Mouse (Mus musculus) adrenal gland (tissue): Measurements from ENCODE around the gene Loxl3.

Experiments
- intact Hi-C: fragments of 180-260 bp; cut with DNase I; formaldehyde crosslinking; loops from one replicate; pipeline ENCODE4 v1.15.1; 2025
- microRNA-seq, 2 experiments: library from miRNA; unstranded; fragments of <30 nt; microRNA quantifications; one replicate each; pipeline ENCODE4; 2019

The Loxl3 gene

GRCm38 (mm10) chr6:83078324-83078858, 44.4 kb downstream of the Loxl3 start:
- intact Hi-C loops: loop anchor here (5.0 kb wide), 2 partner anchors 34 to 81 kb away; no protein-coding TSS in a partner anchor

GRCm38 (mm10) chr6:83080210-83080609, 46.2 kb downstream of the Loxl3 start:
- intact Hi-C loops: no loop called here

- intact Hi-C loops: no loop called here
Measured at GRCm38 (mm10) chr6:83083497-83083896, 49.5 kb downstream of the Loxl3 start.

GRCm38 (mm10) chr6:83084477-83084876, 50.5 kb downstream of the Loxl3 start:
- intact Hi-C loops: no loop called here

GRCm38 (mm10) chr6:83086121-83087035, 52.4 kb downstream of the Loxl3 start, which contains the start of gene Lbx2:
Gene Lbx2 (plus strand): TSS chr6:83086367.
- intact Hi-C loops: no loop called here

- intact Hi-C loops: no loop called here
Measured at GRCm38 (mm10) chr6:83087205-83087925, 53.4 kb downstream of the Loxl3 start.

- intact Hi-C loops: no loop called here
Measured at GRCm38 (mm10) chr6:83087926-83088260, 53.9 kb downstream of the Loxl3 start.

GRCm38 (mm10) chr6:83092416-83093127, 58.6 kb downstream of the Loxl3 start:
- intact Hi-C loops: no loop called here

- intact Hi-C loops: no loop called here
Measured at GRCm38 (mm10) chr6:83095968-83096367, 62.0 kb downstream of the Loxl3 start.

GRCm38 (mm10) chr6:83098411-83098810, 64.4 kb downstream of the Loxl3 start:
- intact Hi-C loops: no loop called here

- intact Hi-C loops: loop anchor here (2.0 kb wide), 1 partner anchor 105 kb away; no protein-coding TSS in a partner anchor
Measured at GRCm38 (mm10) chr6:83101316-83101687, 67.3 kb downstream of the Loxl3 start, which contains the start of the genes Ccdc142 and Gm42688. Gene Ccdc142 (plus strand): TSS chr6:83101601. Gene Gm42688 (plus strand): TSS chr6:83101617.

GRCm38 (mm10) chr6:83101688-83102556, 67.9 kb downstream of the Loxl3 start:
- intact Hi-C loops: loop anchor here (2.0 kb wide), 1 partner anchor 105 kb away; no protein-coding TSS in a partner anchor

Small RNAs within 50 kb of the gene (microRNA-seq; reads per million reads assigned to microRNA genes)
- 0 reads per million in 2 experiments for gene Mir3470a
- gene Mir7040: 0.37 to 0.46 reads per million in 2 experiments
